Mouse (Mus musculus) right cerebral cortex, adult 2 months (tissue): Measurements from ENCODE around the gene Arid1b.
"Not testable (repeated sequence)": the region's sequence is repeated elsewhere in the genome, so short reads cannot be mapped to it uniquely, and the experiment has no call there.

Experiments
- DNase-seq, 2 experiments: peaks; one replicate each; pipeline ENCODE4 v3.0.0; 2021 to 2022; ENCODE audit warnings: low spot score in 2 of 2

The Arid1b gene

GRCm38 (mm10) chr17:5088241-5088640 lies 94.1 kb downstream of the Arid1b start:
- not testable (repeated sequence) for DNase-seq

GRCm38 (mm10) chr17:5088822-5089221 lies 94.7 kb downstream of the Arid1b start:
- DNase-seq, result no peak

- DNase-seq, result no peak
Observed at GRCm38 (mm10) chr17:5089541-5089940, 95.4 kb downstream of the Arid1b start.

GRCm38 (mm10) chr17:5091490-5091889 lies 97.4 kb downstream of the Arid1b start:
- DNase-seq, result no peak

GRCm38 (mm10) chr17:5091934-5092333 lies 97.8 kb downstream of the Arid1b start:
- no peak for DNase-seq

GRCm38 (mm10) chr17:5093343-5093742 lies 99.2 kb downstream of the Arid1b start:
- DNase-seq, result not testable (repeated sequence)

GRCm38 (mm10) chr17:5094636-5095035 lies 100.5 kb downstream of the Arid1b start:
- DNase-seq, result no peak

- no peak for DNase-seq
Observed at GRCm38 (mm10) chr17:5095741-5096140, 101.6 kb downstream of the Arid1b start.

- DNase-seq, result no peak
Observed at GRCm38 (mm10) chr17:5097046-5097445, 102.9 kb downstream of the Arid1b start.

GRCm38 (mm10) chr17:5097545-5098475 lies 103.7 kb downstream of the Arid1b start:
- DNase-seq, result no peak

GRCm38 (mm10) chr17:5098727-5099126 lies 104.6 kb downstream of the Arid1b start:
- no peak for DNase-seq

- DNase-seq, result no peak
Observed at GRCm38 (mm10) chr17:5099238-5099637, 105.1 kb downstream of the Arid1b start.

GRCm38 (mm10) chr17:5101157-5101556 lies 107.0 kb downstream of the Arid1b start:
- no peak for DNase-seq

- no peak for DNase-seq
Observed at GRCm38 (mm10) chr17:5101887-5102286, 107.8 kb downstream of the Arid1b start.

GRCm38 (mm10) chr17:5105746-5106145 lies 111.6 kb downstream of the Arid1b start:
- peak in 1 of 2 experiments; percentile 35 for DNase-seq

GRCm38 (mm10) chr17:5106263-5107195 lies 112.4 kb downstream of the Arid1b start:
- no peak for DNase-seq

- DNase-seq, result no peak
Observed at GRCm38 (mm10) chr17:5107501-5107900, 113.4 kb downstream of the Arid1b start.

- no peak for DNase-seq
Observed at GRCm38 (mm10) chr17:5108022-5108421, 113.9 kb downstream of the Arid1b start.

GRCm38 (mm10) chr17:5108546-5109142 lies 114.5 kb downstream of the Arid1b start:
- DNase-seq, result no peak

GRCm38 (mm10) chr17:5109343-5109742 lies 115.2 kb downstream of the Arid1b start:
- DNase-seq, result no peak

- no peak for DNase-seq
Observed at GRCm38 (mm10) chr17:5110159-5110558, 116.0 kb downstream of the Arid1b start.

GRCm38 (mm10) chr17:5110981-5111380 lies 116.8 kb downstream of the Arid1b start:
- DNase-seq, result not testable (repeated sequence)
